In genomic region chr5:123436071-123436779, GRCm38 (mm10) we compare ENCODE assay signal across 10 mouse cellular contexts. TPM values are rescaled to one million over a fixed set of nuclear protein-coding genes. Genes with fewer than 3 reads are reported as not detected.
DNase-seq lines count a peak whose midpoint lies in the region; ATAC-seq and TF ChIP-seq lines count a peak whose summit lies in the region.
"Had no signal": no experiment of that assay in that cellular context is flagged by ENCODE, and none has a peak within 500 bp of the region (broad histone marks: within the 10 kb centered on the region; RNA-seq: fewer than 3 reads in every experiment).

No protein-coding gene starts in this region.

- peak; percentile 28; the same call in 1 of the 2 replicates for TF ChIP-seq CTCF in cortical plate, adult 2 months (IDR thresholded peaks at IDR 0.05; ENCODE audit: extremely low read depth, insufficient read depth, low read length)

- no peak overlapping the region for H3K4me2 ChIP-seq in kidney, embryonic 14.5 days (replicated peaks; ENCODE audit: low read depth, low read length)
- H3K4me2 ChIP-seq in liver, embryonic 12.5 days, result no peak overlapping the region

- no peaks in the 10 kb centered on the region for H3K27me3 ChIP-seq in kidney, embryonic 14.5 days (ENCODE audit: control insufficient read depth, insufficient read depth, low read length)
- no peaks in the 10 kb centered on the region for H3K27me3 ChIP-seq in liver, embryonic 12.5 days (replicated peaks)

- TF ChIP-seq POLR2A in cortical plate, adult 2 months (IDR thresholded peaks at IDR 0.05; ENCODE audit: extremely low read depth, insufficient read depth, low read length), result no peak

- H3K9me3 ChIP-seq in kidney, embryonic 14.5 days (ENCODE audit: control insufficient read depth, low read length), result no peaks in the 10 kb centered on the region
- H3K9me3 ChIP-seq in liver, embryonic 12.5 days (replicated peaks), result no peaks in the 10 kb centered on the region

- H3K9ac ChIP-seq in kidney, embryonic 14.5 days (ENCODE audit: low read depth, low read length), result no peak overlapping the region
- H3K9ac ChIP-seq in liver, embryonic 12.5 days, result no peak overlapping the region

- H3K4me1 ChIP-seq in kidney, embryonic 14.5 days (ENCODE audit: control insufficient read depth, insufficient read depth, low read length), result peaks cover 20% of the 10 kb centered on the region; the same call in 1 of the 2 replicates
- peaks cover 6% of the 10 kb centered on the region; the same call in 1 of the 2 replicates for H3K4me1 ChIP-seq in cortical plate, adult 2 months (ENCODE audit: control insufficient read depth, insufficient read depth, low read length)
- peaks cover 4% of the 10 kb centered on the region; the same call in 1 of the 2 replicates for H3K4me1 ChIP-seq in liver, embryonic 12.5 days

- no peak for ATAC-seq in kidney, embryonic 14.5 days (ENCODE audit: low FRiP score, low TSS enrichment)
- no peak for ATAC-seq in liver, embryonic 12.5 days

- peaks cover 3% of the 10 kb centered on the region; the same call in 1 of the 2 replicates for H3K36me3 ChIP-seq in kidney, embryonic 14.5 days (ENCODE audit: control insufficient read depth, insufficient read depth, low read length)
- H3K36me3 ChIP-seq in liver, embryonic 12.5 days, result peaks cover 8% of the 10 kb centered on the region; the same call in 1 of the 2 replicates

- no peak overlapping the region for H3K4me3 ChIP-seq in kidney, embryonic 14.5 days (ENCODE audit: low read length)
- H3K4me3 ChIP-seq in cortical plate, adult 2 months (ENCODE audit: insufficient read depth, low read length), result no peak overlapping the region
- H3K4me3 ChIP-seq in liver, embryonic 12.5 days, result no peak overlapping the region

- peak; percentile 22 for DNase-seq in kidney, adult 11 months
- peak; percentile 30 to 31 for DNase-seq in kidney, adult 8-10 months
- DNase-seq in lung, postnatal 4 days, result peak; percentile 32 to 45
- DNase-seq in urinary bladder, adult 18-20 months (ENCODE audit: low spot score in 2 of 2), result no peak
- DNase-seq in left cerebral cortex, adult 18-20 months (ENCODE audit: low spot score in 2 of 2), result no peak

- H3K27ac ChIP-seq in kidney, embryonic 14.5 days (ENCODE audit: low read depth, low read length), result no peak overlapping the region
- H3K27ac ChIP-seq in cortical plate, adult 2 months (ENCODE audit: insufficient read depth, low read length), result no peak overlapping the region
- no peak overlapping the region for H3K27ac ChIP-seq in liver, embryonic 12.5 days

- 56% methylated on average over 8 of the region's 8 CpGs for WGBS in kidney, embryonic 14.5 days
- 48% methylated on average over 8 of the region's 8 CpGs for WGBS in liver, embryonic 12.5 days (ENCODE audit: insufficient replicate concordance)

RNA-seq across cellular contexts. Expression of gene Mlxip, which starts 41.6 kb away (rescaled TPM):
- 13.4 and 26.6 TPM in 2 replicates for polyA plus RNA-seq in kidney, embryonic 14.5 days (2014; fragmentation: Nextera tagmentation; extraction: Ambion mirVana)
- polyA plus RNA-seq in cortical plate, adult 2 months (2012; rRNA removed), result 17.5 and 19.6 TPM in 2 replicates
- total RNA-seq in left cerebral cortex, adult 18-20 months (2021), result 10 to 100 TPM; 16.0 to 16.8 TPM
- 6.7 and 7.0 TPM in 2 replicates for polyA plus RNA-seq in liver, embryonic 12.5 days (2016; fragmentation: Nextera tagmentation; extraction: Ambion mirVana)

RNA-seq across cellular contexts. Expression of gene Lrrc43, which starts 52.9 kb away (rescaled TPM):
- not detected in 2 replicates for polyA plus RNA-seq in kidney, embryonic 14.5 days (2014; fragmentation: Nextera tagmentation; extraction: Ambion mirVana)
- 1.1 TPM in 2 replicates for polyA plus RNA-seq in cortical plate, adult 2 months (2012; rRNA removed)
- total RNA-seq in left cerebral cortex, adult 18-20 months (2021), result under 1 TPM; 0.33 to 0.40 TPM
- polyA plus RNA-seq in liver, embryonic 12.5 days (2016; fragmentation: Nextera tagmentation; extraction: Ambion mirVana), result not detected in 2 replicates
- total RNA-seq: neutrophil, adult 5-6 weeks had no signal

RNA-seq across cellular contexts. Expression of gene Il31, which starts 53.1 kb away (rescaled TPM):
- not detected in 2 replicates for polyA plus RNA-seq in kidney, embryonic 14.5 days (2014; fragmentation: Nextera tagmentation; extraction: Ambion mirVana)
- not detected in 2 replicates for polyA plus RNA-seq in cortical plate, adult 2 months (2012; rRNA removed)
- total RNA-seq in left cerebral cortex, adult 18-20 months (2021), result not detected
- polyA plus RNA-seq in liver, embryonic 12.5 days (2016; fragmentation: Nextera tagmentation; extraction: Ambion mirVana), result not detected in 2 replicates
- total RNA-seq: left cerebral cortex, postnatal 14 days; neutrophil, adult 5-6 weeks had no signal

Comparison
In these comparisons a context has a peak if more than half of its experiments do, and no peak if none do; other contexts are left out.
1. DNase-seq: peak in kidney, adult 11 months (single experiment), kidney, adult 8-10 months (2 of 2) and lung, postnatal 4 days (2 of 2); none in urinary bladder, adult 18-20 months (0 of 2) and left cerebral cortex, adult 18-20 months (0 of 2).